Mouse (Mus musculus) CH12.LX (cell line): ENCODE results near the gene Mfrp.

Source experiments
- CHD2 ChIP-seq: IDR thresholded peaks from 2 replicates; pipeline ENCODE4 v1.6.1; 2011; ENCODE audit warnings: low read length, improper control_type of control experiment
- CTCF ChIP-seq, 2 experiments: IDR thresholded peaks in 1 of 2; conservative IDR thresholded peaks in 1 of 2; 2 replicates each; pipeline ENCODE4 v1.5.1; 2011 to 2012; ENCODE audit warnings: low read depth in 2 of 2, low read length in 2 of 2, improper control_type of control experiment in 1 of 2, inconsistent platforms in 1 of 2, mild to moderate bottlenecking in 1 of 2, moderate library complexity in 1 of 2
- ELF1 ChIP-seq: IDR thresholded peaks from 2 replicates; pipeline ENCODE4 v1.6.1; 2014; ENCODE audit warnings: low read depth, mild to moderate bottlenecking, inconsistent platforms, low read length, improper control_type of control experiment
- EP300 ChIP-seq: IDR thresholded peaks from 2 replicates; pipeline ENCODE4 v1.6.1; 2011; ENCODE audit warnings: low read length, improper control_type of control experiment
- IRF4 ChIP-seq: IDR thresholded peaks from 2 replicates; pipeline ENCODE4 v1.6.1; 2014; ENCODE audit warnings: low read depth, mild to moderate bottlenecking, inconsistent platforms, low read length, improper control_type of control experiment
- MAFK ChIP-seq: IDR thresholded peaks from 2 replicates; pipeline ENCODE4 v1.6.1; 2011; ENCODE audit warnings: low read length, improper control_type of control experiment; ENCODE audit not compliant: insufficient replicate concordance
- MAX ChIP-seq: IDR thresholded peaks from 2 replicates; pipeline ENCODE4 v1.6.1; 2011; ENCODE audit warnings: low read length, improper control_type of control experiment
- POLR2A ChIP-seq: IDR thresholded peaks from 2 replicates; pipeline ENCODE4 v1.6.1; 2011; ENCODE audit warnings: low read depth, mild to moderate bottlenecking, improper control_type of control experiment, low read length
- POLR2AphosphoS2 ChIP-seq: IDR thresholded peaks from 2 replicates; pipeline ENCODE4 v1.6.1; 2011; ENCODE audit warnings: low read depth, low read length, improper control_type of control experiment
- RAD21 ChIP-seq: IDR thresholded peaks from 2 replicates; pipeline ENCODE4 v1.6.1; 2011; ENCODE audit warnings: low read depth, mild to moderate bottlenecking, low read length, improper control_type of control experiment, moderate library complexity
- TCF12 ChIP-seq: IDR thresholded peaks from 2 replicates; pipeline ENCODE4 v1.6.1; 2014; ENCODE audit warnings: low read depth, mild to moderate bottlenecking, inconsistent platforms, low read length, improper control_type of control experiment
- ZC3H11A ChIP-seq: IDR thresholded peaks from 2 replicates; pipeline ENCODE4 v1.6.1; 2012; ENCODE audit warnings: low read depth, mild to moderate bottlenecking, inconsistent platforms, low read length, improper control_type of control experiment

GRCm38 (mm10) chr9:44105781-44106180 lies 4.3 kb downstream of the Mfrp start:
- TF ChIP-seq ZC3H11A (no peak), ELF1 (no peak), CTCF (conservative IDR thresholded peaks at IDR 0.05 in 1 of 2, IDR thresholded peaks at IDR 0.05 in 1 of 2; ENCODE audit: low read depth in 2 of 2, low read length in 2 of 2) (no peak), TCF12 (no peak), RAD21 (no peak), POLR2A (no peak), MAFK (no peak), IRF4 (no peak), MAX (no peak), CHD2 (no peak), POLR2AphosphoS2 (no peak), EP300 (no peak)
